In the genomic region with DNA sequence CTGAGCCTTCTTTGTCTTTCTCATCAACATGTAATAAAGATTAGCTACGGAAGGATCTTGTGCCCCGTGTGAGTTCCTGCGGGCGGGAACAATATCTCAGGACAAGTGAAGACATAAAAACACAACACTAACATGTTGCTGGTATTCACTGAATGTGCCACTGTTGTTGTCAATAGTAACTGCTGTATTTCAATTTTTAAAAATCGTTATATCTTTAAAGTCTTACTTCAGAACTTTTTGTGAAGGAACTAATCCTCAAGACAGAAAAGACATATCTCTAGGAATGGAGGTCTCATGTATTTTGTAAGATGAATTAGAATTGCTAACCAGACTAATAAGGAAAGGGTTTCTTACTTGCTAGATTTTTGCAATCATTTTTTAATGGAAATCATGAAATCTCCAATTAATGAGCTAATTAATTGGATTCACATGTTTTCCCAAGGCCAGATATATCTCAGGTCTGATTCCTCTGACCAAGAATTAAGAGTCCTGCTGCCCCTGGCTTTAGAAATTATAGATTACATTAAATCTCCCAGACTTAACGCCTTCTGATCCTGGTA, we compare ENCODE assay signal across 9 mouse cellular contexts. TPM values are rescaled to one million over a fixed set of nuclear protein-coding genes. Genes with fewer than 3 reads are reported as not detected.
DNase-seq lines count a peak whose midpoint lies in the region; ATAC-seq and TF ChIP-seq lines count a peak whose summit lies in the region.
"Had no signal": no experiment of that assay in that cellular context is flagged by ENCODE, and none has a peak within 500 bp of the region (broad histone marks: within the 10 kb centered on the region; RNA-seq: fewer than 3 reads in every experiment).

No protein-coding gene starts in this region.

- 48% methylated on average over 6 of the region's 6 CpGs for WGBS in forebrain, embryonic 10.5 days
- 50% methylated on average over 6 of the region's 6 CpGs for WGBS in limb, embryonic 11.5 days

- no peaks in the 10 kb centered on the region for H3K9me3 ChIP-seq in forebrain, embryonic 10.5 days
- no peaks in the 10 kb centered on the region for H3K9me3 ChIP-seq in limb, embryonic 11.5 days (ENCODE audit: control insufficient read depth, low read length)

- H3ac ChIP-seq in myocyte (ENCODE audit: control insufficient read depth, insufficient read length), result no peak overlapping the region

- no peak for TF ChIP-seq CTCF in left cerebral cortex, adult 2 months (IDR thresholded peaks at IDR 0.05)

- no peaks in the 10 kb centered on the region for H3K4me1 ChIP-seq in forebrain, embryonic 10.5 days
- H3K4me1 ChIP-seq in limb, embryonic 11.5 days (ENCODE audit: control insufficient read depth, insufficient read depth, low read length), result no peaks in the 10 kb centered on the region

- no peak overlapping the region for H3K27ac ChIP-seq in left cerebral cortex, adult 2 months
- peak overlapping the region; percentile 51; the same call in 1 of the 2 replicates for H3K27ac ChIP-seq in forebrain, embryonic 10.5 days
- no peak overlapping the region for H3K27ac ChIP-seq in limb, embryonic 11.5 days (replicated peaks; ENCODE audit: low read depth, low read length)

- ATAC-seq in limb, embryonic 11.5 days (ENCODE audit: insufficient number of reproducible peaks, low FRiP score, low TSS enrichment, low read depth), result no peak

- H3K4me2 ChIP-seq in limb, embryonic 11.5 days (ENCODE audit: low read depth, severe bottlenecking), result peak overlapping the region; percentile 31; the same call in 1 of the 2 replicates
- H3K4me2 ChIP-seq in myocyte (ENCODE audit: low read depth), result peak overlapping the region; percentile 50

- H3K9ac ChIP-seq in limb, embryonic 11.5 days (ENCODE audit: low read length), result no peak overlapping the region

- H3K79me2 ChIP-seq in myocyte (ENCODE audit: control insufficient read depth, insufficient read depth), result no peaks in the 10 kb centered on the region

- intact Hi-C loops in left cerebral cortex, adult 2 months (cut with DNase I), result loop anchor here (1.0 kb wide), 1 partner anchor 60 kb away; no protein-coding TSS in a partner anchor

- H3K27me3 ChIP-seq in forebrain, embryonic 10.5 days (ENCODE audit: poor library complexity, severe bottlenecking), result no peaks in the 10 kb centered on the region
- no peaks in the 10 kb centered on the region for H3K27me3 ChIP-seq in limb, embryonic 11.5 days (ENCODE audit: control insufficient read depth, insufficient read depth, low read length)
- no peaks in the 10 kb centered on the region for H3K27me3 ChIP-seq in myocyte (ENCODE audit: control insufficient read depth, insufficient read depth, insufficient read length)

- no peak for DNase-seq in left cerebral cortex, adult 2 months (ENCODE audit: extremely low spot score in 1 of 2, low spot score in 2 of 2)
- no peak for DNase-seq in left cerebral cortex, adult 18-20 months (ENCODE audit: low spot score in 2 of 2)
- DNase-seq in forebrain, embryonic 10.5 days (ENCODE audit: extremely low spot score, low spot score), result no peak
- no peak for DNase-seq in limb, embryonic 11.5 days (ENCODE audit: low spot score)
- no peak for DNase-seq in adrenal gland, postnatal 36 days
- DNase-seq in cerebellum, adult 18-20 months, result no peak
- DNase-seq in B cell, adult 2 months, result no peak

- H3K4me3 ChIP-seq in left cerebral cortex, adult 2 months, result peak overlapping the region; percentile 32
- H3K4me3 ChIP-seq in forebrain, embryonic 10.5 days, result peak overlapping the region; percentile 42
- 0 out of 2 replicates have a peak overlapping the region, but pooled peaks have one; percentile 6 for H3K4me3 ChIP-seq in limb, embryonic 11.5 days (ENCODE audit: low read depth, low read length)
- no peak overlapping the region for H3K4me3 ChIP-seq in myocyte

- TF ChIP-seq POLR2A in myocyte (IDR thresholded peaks at IDR 0.05; ENCODE audit: insufficient read length, low read depth), result no peak

- no peaks in the 10 kb centered on the region for H3K36me3 ChIP-seq in forebrain, embryonic 10.5 days (replicated peaks)
- H3K36me3 ChIP-seq in limb, embryonic 11.5 days (ENCODE audit: control insufficient read depth, insufficient read depth, low read length), result no peaks in the 10 kb centered on the region
- no peaks in the 10 kb centered on the region for H3K36me3 ChIP-seq in myocyte (ENCODE audit: control insufficient read depth, insufficient read depth)

TF ChIP-seq in myocyte, 11 proteins besides CTCF, POLR2A, EP300 and RAD21:
- TF ChIP-seq USF1 (IDR thresholded peaks at IDR 0.05; ENCODE audit: low read depth), result no peak
- TF ChIP-seq POLR2AphosphoS2 (IDR thresholded peaks at IDR 0.05; ENCODE audit: insufficient read length, low read depth), result no peak
- TF ChIP-seq SRF (IDR thresholded peaks at IDR 0.05; ENCODE audit: control insufficient read depth, insufficient read length, low read depth), result no peak
- TF ChIP-seq MYOD1 (IDR thresholded peaks at IDR 0.05; ENCODE audit: control insufficient read depth in 1 of 3, insufficient read length in 2 of 3, low read depth in 2 of 3), result no peak
- TF ChIP-seq MYOG (IDR thresholded peaks at IDR 0.05; ENCODE audit: control insufficient read depth in 1 of 3, insufficient read depth in 1 of 3, insufficient read length in 2 of 3, low read depth in 2 of 3), result no peak
- TF ChIP-seq CEBPB (IDR thresholded peaks at IDR 0.05; ENCODE audit: insufficient read depth, poor library complexity, severe bottlenecking), result no peak

RNA-seq across cellular contexts. Expression of a gene that starts 21.2 kb away (rescaled TPM):
- not detected for total RNA-seq in left cerebral cortex, adult 2 months (2021)
- total RNA-seq in left cerebral cortex, adult 18-20 months (2021), result not detected
- polyA plus RNA-seq in forebrain, embryonic 10.5 days (2016; fragmentation: Nextera tagmentation; extraction: Ambion mirVana), result not detected in 2 replicates
- polyA plus RNA-seq in limb, embryonic 11.5 days (2014; fragmentation: Nextera tagmentation; extraction: Ambion mirVana), result not detected in 2 replicates
- polyA plus RNA-seq in myocyte (2012; fragmentation: generic; extraction: Trizol), result not detected
- total RNA-seq in adrenal gland, postnatal 36 days (2021), result not detected
- total RNA-seq: left cerebral cortex, postnatal 14 days had no signal

RNA-seq across cellular contexts. Expression of a gene that starts 24.5 kb away (rescaled TPM):
- not detected for total RNA-seq in left cerebral cortex, adult 2 months (2021)
- total RNA-seq in left cerebral cortex, adult 18-20 months (2021), result under 1 TPM in 1 of 2 experiments, not detected in 1; 0.16 TPM
- polyA plus RNA-seq in forebrain, embryonic 10.5 days (2016; fragmentation: Nextera tagmentation; extraction: Ambion mirVana), result 0.38 and 0.43 TPM in 2 replicates
- polyA plus RNA-seq in limb, embryonic 11.5 days (2014; fragmentation: Nextera tagmentation; extraction: Ambion mirVana), result 0.55 and 1.2 TPM in 2 replicates
- 0.04 TPM for polyA plus RNA-seq in myocyte (2012; fragmentation: generic; extraction: Trizol)
- total RNA-seq in adrenal gland, postnatal 36 days (2021), result not detected

RNA-seq across cellular contexts. Expression of a gene that starts 55.8 kb away (rescaled TPM):
- total RNA-seq in left cerebral cortex, adult 2 months (2021), result not detected
- not detected for total RNA-seq in left cerebral cortex, adult 18-20 months (2021)
- polyA plus RNA-seq in forebrain, embryonic 10.5 days (2016; fragmentation: Nextera tagmentation; extraction: Ambion mirVana), result not detected in 2 replicates
- polyA plus RNA-seq in limb, embryonic 11.5 days (2014; fragmentation: Nextera tagmentation; extraction: Ambion mirVana), result not detected in 2 replicates
- polyA plus RNA-seq in myocyte (2012; fragmentation: generic; extraction: Trizol), result not detected
- not detected for total RNA-seq in adrenal gland, postnatal 36 days (2021)
- total RNA-seq: left cerebral cortex, postnatal 14 days had no signal
